Mouse (Mus musculus) adrenal gland, postnatal 36 days (tissue): ENCODE measurements around the gene Peak1. TPM values are rescaled to one million over a fixed set of nuclear protein-coding genes. Genes with fewer than 3 reads are reported as not detected.
"Not testable (repeated sequence)": the region's sequence is repeated elsewhere in the genome, so short reads cannot be mapped to it uniquely, and the experiment has no call there.

Experiments
- DNase-seq, 2 experiments: peaks; one replicate each; pipeline ENCODE4 v3.0.0; 2021; ENCODE audit warnings: mixed read lengths in 1 of 2
- long read RNA-seq, 2 experiments: library from polyadenylated mRNA; stranded (forward); transcript quantifications; one replicate each; pipeline ENCODE4 v2.0.0; 2021; ENCODE audit warnings: borderline sequencing depth in 2 of 2
- total RNA-seq, 2 experiments: library from RNA; stranded (reverse); gene quantifications; 2 replicates each; pipeline ENCODE4 v1.2.3; 2021

Gene Peak1
- 10 to 100 TPM; 49.3 to 64.5 TPM for total RNA-seq
- long read RNA-seq, experiment 1, result 0 reads
- long read RNA-seq, experiment 2, partial matches to known transcripts, result 0 of 2 reads
- long read RNA-seq, experiment 2, other reads (novel, unspliced or antisense), result 2 of 2 reads

DNA sequence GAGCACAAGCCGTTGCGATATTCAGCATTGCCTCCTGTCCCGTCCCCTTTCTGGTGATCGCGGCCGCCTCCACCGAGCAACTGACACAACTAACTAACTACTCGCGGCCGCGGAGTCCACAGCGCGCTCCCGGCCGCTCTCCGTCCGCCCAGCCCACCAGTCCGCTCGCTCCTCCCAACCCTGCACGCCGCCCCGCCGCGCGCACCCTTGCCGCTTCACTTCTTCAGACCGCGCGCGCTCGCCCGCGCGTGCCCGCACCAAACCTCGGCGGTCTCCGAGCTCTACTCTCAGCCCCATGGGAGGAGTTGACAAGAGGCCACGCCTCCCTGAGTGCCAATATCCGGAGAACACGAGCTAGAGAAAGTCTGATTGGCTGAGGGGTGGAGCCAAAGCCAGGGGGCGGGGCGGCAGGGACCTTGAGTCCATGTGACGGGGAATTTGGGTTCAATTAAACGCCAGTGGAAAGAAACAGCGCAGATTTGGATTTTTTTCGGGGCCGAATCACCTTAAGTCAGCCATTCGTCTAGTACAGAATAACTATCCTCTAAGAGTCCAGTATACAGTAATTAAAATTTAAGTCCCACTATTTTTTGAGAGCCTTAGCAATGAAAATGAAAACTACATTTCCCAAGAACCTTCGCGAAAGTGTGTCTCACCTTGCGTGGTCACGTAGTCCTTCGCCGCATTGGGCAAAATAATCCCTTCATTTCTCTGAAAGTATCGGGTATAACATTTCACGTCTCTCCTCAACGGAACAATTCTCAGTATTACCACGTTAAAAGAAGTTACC lies at the start of gene Peak1, which contains the start of gene Hmg20a:
Gene Peak1, minus strand, starts transcription at position 120 of the 790 bp plus-strand sequence.
Gene Hmg20a, plus strand, starts transcription at position 662 of the 790 bp plus-strand sequence.
- DNase-seq, result peak; percentile 100

DNA sequence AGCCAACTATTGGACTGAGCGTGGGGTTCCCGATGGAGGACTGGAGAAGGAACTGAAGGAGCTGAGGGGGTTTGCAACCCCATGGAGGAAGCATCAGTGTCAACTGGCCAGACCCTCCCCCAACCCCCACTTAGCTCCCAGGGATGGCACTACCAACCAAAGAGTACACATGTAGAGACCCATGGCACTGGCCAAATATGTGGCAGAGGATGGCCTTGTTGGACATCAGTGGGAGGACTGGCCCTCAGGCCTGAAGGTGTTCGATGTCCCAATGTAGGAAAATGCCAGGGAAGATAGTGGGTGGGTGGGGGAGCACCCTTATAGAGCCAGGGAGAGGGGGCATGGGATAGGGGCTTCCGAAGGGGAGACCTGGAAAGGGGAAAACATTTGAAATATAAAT lies 48.4 kb upstream of the Peak1 start:
- DNase-seq, result no peak

DNA sequence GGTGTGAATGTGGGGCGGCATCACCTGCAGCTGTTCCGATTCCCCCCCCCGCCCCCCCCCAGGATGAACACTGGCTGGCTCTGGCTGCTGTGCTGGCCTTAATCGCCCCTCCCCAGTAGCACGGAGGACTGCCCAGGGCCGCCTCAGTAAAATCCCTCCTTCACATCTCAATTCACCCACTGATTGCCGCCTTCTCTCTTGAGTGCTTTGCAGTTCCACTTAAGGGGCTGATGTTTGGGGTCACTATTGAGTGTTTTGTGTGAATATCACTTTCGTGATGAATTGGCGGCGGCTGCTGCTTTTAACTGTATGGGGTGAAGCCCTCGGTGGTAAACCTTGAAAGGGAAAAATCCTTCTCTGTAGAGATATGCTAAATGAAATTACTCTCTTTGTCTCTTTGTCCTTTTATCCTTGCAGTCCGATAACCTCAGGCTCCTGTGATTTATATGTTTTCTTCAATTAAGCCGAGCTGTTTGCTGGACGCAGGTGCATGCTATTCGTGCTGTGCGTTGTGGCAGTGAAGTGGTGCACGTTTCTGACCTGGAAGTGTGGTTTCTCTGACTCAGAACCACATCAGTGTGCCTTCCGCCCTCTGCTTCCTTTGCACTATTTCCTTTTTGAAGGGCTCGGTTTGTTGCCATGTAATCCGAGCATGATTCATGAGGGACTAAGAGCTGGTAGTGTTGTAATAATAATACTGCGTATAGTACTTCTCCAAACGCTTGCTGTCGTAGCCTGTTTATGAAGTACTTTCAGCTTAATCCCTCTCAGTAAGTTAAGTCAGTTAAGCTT lies 47.2 kb upstream of the Peak1 start:
- peak; percentile 53 to 67 for DNase-seq

DNA sequence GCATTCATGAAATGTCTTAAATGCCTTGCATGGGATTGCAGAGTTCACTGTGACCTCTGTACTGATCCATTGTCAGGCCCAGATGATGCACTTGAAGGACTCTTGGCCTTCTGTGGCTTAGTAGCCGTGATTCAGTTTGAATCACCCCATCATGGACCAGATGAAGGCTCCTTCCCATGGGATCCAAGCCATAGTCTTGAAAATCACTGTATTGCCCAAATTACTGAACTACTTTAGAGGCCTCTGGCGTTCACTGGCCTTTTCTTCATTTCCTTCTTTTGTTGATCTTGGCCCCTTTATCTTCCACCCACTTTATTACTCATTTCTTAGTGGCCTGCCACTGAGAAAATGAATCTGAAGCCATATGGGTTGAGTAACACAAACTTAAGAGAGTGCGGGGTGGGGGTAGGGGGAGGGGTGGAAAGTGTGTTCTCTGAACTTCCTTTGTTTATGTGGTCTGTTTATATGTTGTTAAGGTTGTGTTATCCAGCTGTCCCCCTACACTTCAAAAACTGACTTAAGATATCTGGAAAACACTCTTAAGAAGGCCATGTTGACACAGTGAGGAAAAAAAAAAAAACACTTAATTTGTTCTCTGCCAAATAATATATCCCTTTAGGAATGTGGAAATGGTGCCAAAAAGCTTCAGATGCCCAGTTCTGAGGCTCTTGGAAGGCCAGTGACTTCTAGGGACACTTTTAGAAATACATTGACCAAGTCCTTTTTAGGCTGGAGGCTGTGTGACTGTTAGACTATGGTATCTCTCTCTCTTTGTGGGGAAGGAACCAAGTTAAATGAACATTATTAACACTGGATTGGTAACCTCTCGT lies 46.0 kb upstream of the Peak1 start:
- peak in 1 of 2 experiments; percentile 29 for DNase-seq

DNA sequence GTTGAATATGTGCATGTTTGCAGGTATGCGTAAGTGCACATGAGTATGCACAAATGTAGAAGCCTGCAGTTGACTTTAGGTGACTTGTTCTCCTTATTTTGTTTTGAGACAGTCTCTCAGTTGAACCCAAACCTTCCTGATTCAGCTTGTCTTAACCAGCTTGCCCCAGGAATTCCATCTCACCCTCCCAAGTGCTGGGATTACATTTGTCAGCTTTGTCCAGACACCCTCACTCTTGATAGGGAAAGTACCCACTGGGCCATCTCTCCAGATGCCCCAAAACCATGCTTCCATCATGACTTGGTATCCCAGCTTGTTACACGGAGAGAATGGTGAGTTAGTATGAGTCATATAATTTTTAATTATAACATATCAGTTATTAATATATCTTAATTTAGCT lies 45.2 kb upstream of the Peak1 start:
- no peak for DNase-seq

DNA sequence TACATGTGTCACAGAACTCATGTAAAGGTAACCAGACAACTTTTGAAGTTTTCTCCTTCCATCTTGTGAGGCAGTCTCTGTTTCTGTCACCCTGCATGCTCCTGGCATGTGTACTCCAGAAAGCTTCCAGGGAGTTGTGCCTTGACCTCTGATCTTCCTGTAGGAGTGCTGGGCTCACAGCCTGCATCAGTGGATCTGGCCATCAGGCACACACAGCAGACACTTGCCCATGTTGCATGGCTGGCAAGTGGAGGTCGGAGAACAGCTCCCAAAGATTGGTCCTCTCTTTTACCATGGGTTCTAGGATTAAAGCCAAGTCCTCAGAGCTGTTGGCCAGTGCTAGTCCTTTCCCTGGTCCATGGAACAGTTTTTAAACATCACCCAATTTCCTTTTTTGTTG lies 44.7 kb upstream of the Peak1 start:
- DNase-seq, result peak in 1 of 2 experiments; percentile 38

DNA sequence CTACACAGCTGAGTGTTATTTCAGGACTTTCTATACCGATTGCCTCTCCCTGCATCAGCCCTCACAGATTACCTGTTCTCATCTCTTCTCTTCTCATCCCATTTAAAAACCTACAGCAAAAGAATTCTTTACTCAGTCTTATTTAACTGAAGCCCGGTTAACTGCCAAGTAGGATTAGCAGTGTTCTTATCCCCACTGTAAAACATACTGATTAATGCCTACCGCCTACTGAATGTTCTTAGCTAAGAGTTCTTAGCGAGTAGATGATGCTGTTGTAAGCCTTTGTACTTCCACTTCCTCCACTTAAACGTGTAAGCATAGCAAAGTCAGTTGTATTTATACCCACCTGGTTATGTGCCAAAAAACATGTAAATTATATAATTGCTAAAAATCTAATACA lies 43.1 kb upstream of the Peak1 start:
- no peak for DNase-seq

DNA sequence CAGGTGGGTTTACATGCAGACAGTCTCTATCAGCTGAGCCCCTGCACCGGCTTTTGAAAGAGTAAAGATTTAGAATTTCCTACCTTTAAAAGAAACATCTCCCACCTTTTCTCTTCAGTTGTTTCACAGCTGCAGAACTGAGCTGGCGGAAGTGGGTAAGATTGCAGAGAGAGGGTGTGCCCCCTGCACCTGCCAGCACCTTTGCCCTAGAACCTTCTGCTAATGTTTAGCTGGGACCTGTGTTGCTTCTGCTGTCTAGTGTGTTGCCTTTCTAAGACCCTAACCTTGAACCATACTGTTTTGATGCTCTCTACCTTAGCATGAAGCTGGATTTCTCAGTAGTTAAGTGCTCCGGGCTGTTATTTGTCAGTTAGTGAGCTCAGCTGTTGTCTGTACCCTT lies 38.6 kb upstream of the Peak1 start:
- DNase-seq, result no peak

DNA sequence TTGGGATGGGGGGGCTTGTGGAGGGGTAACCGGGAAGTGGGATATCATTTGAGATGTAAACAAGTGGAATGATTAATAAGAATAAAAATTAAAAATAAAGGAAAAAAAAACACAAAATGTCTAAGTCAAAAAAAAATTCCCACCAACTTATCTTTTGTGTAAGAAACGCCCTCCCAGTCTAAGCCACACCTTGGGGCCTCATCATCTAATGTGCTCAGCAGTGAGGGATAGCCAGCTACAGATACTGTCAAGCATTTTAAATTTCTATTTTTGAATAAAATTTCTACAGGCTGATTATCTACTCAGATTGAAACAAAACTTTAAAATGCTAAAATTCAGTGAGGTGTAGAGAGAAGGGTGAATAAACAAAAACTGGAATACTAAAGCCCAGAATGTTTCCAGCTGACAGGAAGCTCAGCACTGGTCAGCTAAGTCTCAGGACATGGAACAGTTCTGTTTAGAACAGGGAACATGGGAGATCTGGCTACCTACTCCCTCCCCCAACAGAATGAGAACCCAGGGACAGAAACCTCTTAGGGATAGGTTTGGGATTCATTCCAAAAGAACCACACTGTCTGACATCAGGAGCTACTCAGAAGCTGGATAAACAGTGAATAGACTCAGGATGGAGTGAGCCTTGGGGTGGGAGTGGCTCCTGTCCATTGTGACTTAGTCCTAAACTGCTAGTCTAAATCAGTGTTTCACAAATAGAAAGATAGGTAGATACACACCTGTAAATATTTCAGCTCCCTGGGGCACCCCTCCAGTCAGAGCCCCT lies 35.4 kb upstream of the Peak1 start:
- no peak for DNase-seq

DNA sequence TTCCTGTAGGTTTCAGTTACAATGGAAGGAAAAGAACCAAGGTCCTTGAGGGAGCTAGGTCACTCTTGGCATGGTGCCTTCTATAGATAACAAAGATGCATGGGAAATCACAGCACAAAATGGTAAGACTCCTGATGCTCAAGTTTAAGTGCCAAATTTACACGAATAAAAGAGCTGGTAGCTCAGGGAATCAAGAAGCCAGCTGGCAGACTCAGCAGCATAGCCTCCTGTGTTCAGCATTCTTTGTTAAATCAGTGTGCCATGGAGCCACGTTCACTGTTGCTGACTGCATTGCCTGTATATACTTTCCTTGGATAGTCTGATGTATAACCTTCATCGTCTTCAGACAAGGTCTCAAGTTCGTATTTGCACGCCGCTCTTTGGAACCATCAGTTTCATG lies 33.7 kb upstream of the Peak1 start:
- DNase-seq, result no peak

DNA sequence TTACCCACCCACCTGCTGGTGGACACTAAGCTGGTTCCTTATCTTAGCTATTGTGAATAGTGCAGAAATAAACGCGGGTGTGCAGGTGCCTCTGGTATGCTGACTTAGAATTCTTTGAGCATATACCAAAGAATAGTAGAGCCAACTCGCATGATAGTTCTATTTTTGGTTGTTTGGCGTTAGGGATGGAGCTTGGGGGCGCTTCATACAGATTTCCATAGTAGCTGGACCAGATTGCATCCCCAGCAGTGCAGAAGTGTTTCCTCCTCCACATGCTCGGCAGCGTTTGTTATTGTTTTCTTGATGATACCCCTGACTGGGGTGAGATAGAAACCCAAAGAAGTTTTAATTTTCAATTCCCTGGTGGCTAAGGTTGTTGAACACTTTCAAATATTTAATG lies 21.8 kb upstream of the Peak1 start:
- DNase-seq, result no peak

DNA sequence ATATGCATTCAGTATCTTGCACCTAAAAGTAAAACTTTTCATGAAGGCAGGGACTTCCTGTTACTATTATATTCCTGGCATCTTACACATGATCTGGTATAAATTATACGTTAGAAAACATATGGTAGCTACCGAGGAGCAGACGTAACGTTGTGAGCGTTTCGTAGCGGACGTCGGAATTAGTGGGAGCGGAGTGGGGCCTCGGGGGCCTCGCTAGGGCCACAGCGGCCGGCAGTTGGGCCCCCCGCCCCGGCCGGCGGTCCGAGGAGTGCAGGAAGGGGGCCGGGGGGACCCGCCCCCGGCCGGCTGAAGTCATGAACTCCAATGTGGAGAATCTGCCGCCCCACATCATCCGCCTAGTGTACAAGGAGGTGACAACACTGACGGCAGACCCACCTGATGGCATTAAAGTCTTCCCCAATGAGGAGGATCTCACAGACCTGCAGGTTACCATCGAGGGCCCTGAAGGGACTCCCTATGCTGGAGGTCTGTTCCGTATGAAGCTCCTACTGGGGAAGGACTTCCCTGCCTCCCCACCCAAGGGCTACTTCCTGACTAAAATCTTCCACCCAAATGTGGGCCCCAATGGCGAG lies 19.5 kb upstream of the Peak1 start:
- DNase-seq, result not testable (repeated sequence)

DNA sequence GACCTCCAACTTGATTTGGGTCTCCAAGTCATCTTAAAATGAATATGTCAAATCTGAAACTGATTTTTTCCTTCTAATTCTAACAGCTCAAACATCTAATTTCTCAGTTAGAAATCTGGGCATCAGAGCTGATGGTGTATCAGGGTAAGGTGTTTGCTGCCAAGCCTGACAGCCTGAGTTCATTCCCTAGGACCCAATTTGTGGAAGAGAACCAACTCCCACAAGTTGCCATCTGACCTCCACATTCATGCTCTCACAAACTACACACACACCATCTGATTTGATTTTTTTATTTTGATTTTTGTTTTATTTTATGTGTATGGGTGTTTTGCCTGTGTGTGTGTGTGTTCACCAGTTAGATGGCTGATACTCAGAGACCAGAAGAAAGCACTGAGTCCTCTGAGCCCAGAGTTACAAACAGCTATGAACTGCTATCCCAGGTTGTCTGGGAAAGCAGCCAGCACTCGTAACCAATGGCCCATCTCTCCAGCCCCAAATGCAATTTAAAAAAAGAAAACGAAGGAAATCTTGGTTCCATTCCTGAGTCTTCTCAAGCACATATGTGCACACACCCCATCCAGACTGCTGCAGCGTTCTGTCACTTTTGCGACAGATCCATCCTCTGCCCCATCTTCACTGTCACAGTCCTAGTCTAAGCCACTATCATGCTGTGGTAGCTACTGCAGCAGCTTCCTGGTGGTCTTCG lies 18.1 kb upstream of the Peak1 start:
- no peak for DNase-seq

DNA sequence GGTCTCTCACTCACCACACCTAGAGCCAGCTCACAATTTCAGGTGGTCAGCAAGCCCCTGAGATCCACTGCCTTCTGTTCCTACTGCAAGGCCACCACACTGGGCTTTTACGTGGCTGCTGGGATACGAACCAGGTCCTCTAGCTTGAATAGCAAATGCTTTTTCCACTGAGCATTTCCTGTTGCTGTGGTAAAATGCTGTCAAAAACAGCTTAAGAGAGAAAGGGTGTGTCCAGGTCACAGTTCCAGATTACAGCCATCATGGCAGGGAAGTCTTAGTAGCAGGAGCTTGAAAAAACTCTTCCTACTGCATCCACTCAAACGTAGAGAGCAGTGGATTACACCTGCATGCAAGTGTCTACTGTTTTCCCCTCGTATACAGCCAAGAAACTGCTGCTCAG lies 7.0 kb upstream of the Peak1 start:
- no peak for DNase-seq

DNA sequence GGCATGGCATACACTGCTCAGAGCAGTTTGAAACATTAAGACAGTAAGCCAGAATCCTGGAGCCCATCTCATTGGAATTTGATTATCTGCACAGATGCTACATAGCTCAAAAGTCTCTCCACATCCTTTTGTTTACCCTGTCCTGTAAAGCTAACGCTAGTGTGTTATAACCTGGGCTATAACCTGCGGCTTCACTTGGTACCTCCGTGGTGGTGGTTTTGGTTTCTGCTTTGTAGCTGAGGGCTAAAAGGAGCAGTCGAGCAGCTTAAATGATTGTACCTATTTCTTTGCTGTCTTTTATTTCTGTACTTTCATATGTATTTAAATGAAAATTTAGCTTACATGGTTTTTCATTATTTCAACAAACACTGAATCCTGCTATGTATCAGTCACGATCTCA lies 4.1 kb upstream of the Peak1 start:
- DNase-seq, result no peak

DNA sequence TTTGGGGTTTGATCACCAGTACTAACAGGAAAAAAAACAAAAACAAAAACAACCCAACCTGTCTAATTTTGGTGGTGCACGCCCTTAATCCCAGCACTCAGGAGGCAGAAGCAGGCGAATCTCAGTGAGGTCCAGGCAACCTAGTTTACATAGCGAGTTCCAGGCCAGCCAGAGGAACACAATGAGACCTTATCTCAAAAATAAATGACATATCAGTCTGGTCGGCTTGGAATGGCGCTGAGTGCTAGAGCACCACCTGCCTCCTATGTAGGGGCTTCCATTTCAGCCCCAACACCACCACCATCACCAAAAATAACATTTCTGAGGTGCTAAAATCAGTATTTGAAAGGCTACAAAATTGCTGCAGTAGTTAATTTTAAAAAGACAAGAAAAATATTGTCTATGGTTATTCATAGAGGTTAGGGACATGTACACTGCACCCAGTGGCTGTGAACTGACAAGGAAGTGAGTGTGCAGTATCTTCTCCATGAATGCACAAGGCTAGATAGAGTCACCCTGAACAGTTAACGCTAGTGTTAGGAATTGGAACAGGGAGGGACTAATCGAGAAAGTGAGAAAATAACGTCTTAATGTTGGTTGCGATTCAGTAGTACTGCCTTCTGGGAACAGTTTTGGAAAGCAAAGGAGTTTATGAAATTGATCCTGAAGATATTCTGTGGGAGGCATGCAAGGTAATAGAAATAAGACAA lies 3.2 kb upstream of the Peak1 start:
- no peak for DNase-seq

DNA sequence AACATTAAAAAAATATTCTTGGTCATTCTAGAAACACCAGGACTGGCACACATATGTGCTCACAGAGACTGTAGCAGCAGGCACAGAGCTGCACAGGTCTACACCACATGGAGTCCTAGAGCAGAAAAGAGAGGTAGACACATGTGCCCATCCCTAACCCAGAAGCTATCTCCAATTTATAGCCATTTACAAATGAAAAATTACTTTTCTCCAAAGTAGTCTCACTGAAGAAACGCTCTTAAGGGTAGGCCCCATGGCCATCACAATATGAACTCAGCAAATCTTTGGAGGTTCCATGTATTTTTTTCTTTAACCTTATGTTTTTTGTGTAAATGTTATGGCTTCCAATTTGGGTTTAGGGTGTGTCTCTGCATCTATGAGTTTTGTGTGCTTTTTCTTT lies 2.4 kb upstream of the Peak1 start:
- DNase-seq, result no peak

DNA sequence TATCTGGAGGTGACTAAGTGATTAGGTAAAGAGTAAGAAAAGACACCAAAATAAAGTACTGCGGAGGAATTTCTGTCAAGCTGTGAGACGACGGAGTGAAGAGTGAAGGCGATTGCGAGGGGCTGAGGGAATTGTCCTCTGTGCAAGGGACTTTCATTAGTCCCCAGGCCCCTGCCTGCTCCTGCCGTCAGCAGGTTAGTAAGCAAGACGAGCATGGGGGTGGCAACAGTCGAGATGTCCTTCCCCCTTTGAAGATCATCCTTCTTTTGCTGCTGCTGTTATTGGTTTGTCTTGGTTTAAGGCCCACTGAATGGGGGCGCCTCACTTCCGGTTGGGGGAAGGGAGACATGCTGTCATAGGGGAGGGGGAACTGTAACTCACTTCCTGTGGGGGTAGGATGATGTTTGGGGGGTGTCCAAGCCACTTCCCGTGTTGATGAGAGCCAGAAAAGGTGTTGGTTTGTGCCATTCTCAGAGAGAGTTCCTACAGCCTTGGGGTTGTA lies 922 bp upstream of the Peak1 start:
- DNase-seq, result peak; percentile 78 to 82

DNA sequence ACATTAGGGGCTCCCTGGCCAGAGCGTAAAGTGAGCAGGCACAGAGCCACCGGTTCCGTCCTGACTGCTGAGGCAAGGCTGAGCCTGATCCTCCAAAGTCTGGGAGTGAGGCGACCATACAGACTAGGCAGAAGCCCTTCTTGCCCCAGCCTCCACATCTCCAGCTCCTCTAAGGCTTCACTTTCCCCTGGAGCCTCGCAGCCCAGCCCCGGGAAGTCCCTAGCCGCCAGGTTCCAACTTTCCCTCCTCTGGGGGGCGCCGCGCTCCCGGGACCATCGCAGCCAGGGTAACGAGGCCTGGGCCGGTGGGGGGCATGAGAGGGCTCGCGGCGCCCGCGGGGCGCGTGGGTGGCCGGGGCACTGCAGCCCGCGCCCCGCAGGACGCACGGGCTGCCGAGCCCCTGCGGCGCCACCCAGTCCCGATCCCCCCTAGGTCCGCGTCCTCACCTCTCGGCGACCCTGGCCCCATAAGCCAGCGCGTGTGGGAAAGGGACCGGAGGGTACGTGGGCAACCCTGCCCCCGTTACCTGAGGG lies 386 bp downstream of the Peak1 start:
- DNase-seq, result peak; percentile 90 to 94
